Mouse (Mus musculus) layer of hippocampus, adult 18-20 months (tissue): ENCODE measurements at regions not wholly inside any gene's neighbourhood (a gene's known extent, or its start where the extent isn't known, plus 50 kb on each side); places are given as distances from the start of the nearest gene placed in this dataset.

Experiments
- DNase-seq, 2 experiments: peaks; one replicate each; pipeline ENCODE4 v3.0.0; 2022; ENCODE audit warnings: low spot score in 2 of 2

DNA sequence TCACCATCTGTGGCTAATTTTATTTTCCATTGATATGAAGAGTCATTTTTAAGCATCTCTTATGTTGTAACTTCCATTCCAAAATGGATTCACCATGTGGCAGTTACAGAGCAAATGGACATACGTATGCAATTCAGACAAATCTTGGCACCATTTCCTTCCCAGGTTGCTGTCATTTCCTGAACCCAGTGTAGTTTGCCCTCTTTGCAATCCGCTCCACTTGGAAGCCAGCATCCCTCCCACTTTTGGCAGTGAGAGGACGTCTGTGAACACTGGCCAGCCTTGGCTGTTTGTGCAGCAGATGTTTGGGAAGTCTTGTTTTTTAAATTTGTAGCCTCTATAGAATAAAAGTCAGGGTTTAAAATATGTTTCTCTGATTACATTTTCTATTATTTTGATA is 510.6 kb upstream of the Cdh7 start:
- DNase-seq: no peak

DNA sequence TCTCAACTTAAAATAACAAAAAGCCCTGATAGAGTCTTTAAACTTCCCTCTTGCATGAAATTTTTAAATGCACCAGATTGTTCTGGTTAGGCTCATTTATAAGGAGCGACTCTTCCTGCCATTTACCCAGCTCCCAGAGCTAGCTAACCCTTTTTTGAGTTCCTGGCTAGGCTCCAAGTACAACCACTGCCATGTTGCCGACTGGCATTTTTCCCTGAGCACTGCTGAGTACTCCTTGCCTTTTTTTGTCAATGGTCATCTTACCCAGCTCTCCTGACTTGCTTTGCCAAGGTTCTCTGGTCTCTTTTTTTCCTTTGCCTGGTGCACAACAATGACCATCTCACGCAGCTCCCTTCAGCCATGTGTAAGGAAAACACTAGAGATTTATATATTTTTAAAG is 500.8 kb upstream of the Cdh7 start:
- DNase-seq: peak in 1 of 2 experiments; percentile 1

DNA sequence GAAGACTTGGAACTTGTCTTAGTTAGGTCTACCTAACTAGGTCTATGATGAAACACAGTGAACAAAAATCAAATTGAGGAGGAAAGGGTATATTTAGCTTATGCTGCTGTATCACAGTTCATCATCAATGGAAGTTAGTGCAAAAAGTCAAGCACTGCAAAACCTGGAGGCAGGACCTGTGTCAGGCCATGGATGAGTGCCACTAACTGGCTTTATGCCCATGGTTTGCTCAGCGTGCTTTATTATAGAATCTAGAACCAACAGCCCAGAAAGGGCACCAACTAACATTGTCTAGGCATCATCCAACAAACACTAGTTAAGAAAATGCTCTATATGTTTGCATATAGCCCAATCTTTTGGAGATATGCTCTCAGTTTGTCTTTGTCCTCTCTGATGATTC is 486.3 kb upstream of the Cdh7 start:
- DNase-seq: no peak

DNA sequence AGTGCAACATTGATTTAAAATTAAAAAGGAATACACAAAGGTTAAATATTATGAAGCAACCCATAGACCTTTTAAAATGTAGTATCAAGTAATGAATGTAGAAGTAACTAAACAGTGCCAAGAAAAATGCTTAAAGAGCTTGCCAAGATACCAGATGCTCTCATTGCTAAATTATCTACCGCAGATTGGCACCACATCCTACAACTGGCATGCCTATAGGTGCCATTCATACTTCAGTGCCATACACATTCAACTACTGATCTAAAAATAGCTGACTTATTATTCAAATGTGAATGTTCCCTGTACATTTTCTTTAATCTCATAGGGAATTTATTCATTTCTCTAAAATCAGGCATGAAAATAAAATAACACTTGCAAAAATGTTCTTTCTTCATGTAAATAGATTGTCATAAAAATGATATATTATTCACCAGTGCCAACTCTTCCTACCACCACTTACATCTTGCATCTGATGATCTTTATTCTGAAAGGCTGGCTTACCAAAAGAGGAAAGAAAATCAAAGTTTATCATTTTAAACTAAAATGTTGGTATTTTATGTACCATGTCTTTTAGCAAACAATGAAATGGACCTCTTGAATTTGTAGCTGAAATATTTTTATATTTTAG is 469.5 kb upstream of the Cdh7 start:
- DNase-seq: peak; percentile 1 to 37

DNA sequence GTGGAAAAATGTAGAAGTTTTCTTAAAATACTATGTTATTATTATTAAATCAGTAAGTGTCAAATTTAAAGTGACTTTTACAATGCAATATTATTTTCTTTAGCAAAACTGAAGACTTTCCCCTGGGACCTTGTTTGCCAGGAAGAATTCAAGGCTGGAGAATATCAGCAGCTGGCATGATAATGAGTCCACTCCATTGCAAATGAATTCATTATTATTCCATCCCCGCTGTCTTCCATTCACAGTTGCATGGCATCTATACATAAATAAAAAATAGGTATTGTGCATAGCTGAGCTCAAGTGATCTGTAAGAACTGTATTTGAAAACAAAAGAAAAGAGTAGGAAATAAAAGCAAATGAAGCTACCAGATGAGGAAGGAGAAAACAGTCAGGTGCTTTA is 467.9 kb upstream of the Cdh7 start:
- no peak for DNase-seq
